Mouse (Mus musculus): ENCODE measurements around the gene Klhl21. TPM values are rescaled to one million over a fixed set of nuclear protein-coding genes. Genes with fewer than 3 reads are reported as not detected.

Gene Klhl21
- polyA plus RNA-seq, 2 experiments = 11.0 to 18.8 TPM

DNA sequence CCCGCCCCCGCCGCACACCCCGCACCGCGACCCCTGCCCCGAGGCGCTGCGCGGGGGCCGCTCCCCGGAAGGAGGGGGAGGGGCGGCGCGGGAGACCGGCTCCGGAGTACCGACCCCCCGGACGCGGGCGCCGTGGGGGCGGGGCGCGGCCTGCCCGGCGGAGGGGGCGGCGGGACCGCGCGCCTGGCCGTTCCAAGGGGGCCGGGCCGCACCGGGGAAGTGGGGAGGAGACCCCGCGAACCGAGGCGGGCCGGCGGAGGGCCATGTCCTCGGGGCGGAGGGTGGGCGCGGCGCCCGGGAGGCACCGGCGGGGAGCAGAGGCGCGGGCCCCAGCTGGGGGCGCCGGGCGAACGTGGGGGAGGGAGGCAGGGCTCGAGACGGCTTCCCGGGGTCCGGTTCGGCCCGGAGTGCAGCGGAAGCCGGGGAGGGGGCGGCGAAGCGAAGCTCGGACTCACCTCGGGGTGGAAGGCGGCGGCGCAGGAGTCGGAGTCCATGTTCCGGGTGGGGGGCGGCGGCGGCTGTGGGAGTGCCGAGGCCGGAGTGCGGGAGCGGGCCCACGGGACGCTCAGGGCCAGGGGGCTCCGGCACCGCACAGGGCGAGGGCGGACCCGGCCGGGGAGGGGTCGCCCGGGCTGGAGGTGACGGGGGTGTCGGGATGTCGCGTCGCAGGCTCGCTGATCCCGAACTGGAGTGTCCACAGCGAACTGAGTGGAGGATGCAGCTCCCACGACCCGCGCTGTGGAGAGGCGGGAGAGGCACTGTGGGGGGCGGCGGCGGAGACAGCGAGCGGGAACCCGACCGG, 13.0 kb upstream of the Klhl21 start:
- Histone ChIP-seq H3K4me2 (replicated peaks; ENCODE audit: low read depth, low read length, severe bottlenecking) (peak overlapping the region; percentile 71), H3K27me3 (ENCODE audit: control insufficient read depth, insufficient read depth, low read length) (no peaks in the 10 kb centered on the region), H3K4me3 (replicated peaks; ENCODE audit: low read length) (peak overlapping the region; percentile 99), H3K36me3 (ENCODE audit: control insufficient read depth, insufficient read depth, low read length) (peaks cover 33% of the 10 kb centered on the region), H3K4me1 (ENCODE audit: control insufficient read depth, insufficient read depth, low read length) (peaks cover 16% of the 10 kb centered on the region; the same call in 1 of the 2 replicates), H3K9me3 (ENCODE audit: control insufficient read depth, low read length) (no peaks in the 10 kb centered on the region), H3K9ac (ENCODE audit: low read depth, low read length, severe bottlenecking) (peak overlapping the region; percentile 92), H3K27ac (replicated peaks; ENCODE audit: low read depth, low read length) (peak overlapping the region; percentile 82)
- 0 out of 2 replicates have a peak, but pooled peaks have one; percentile 54 for TF ChIP-seq POLR2A (IDR thresholded peaks at IDR 0.05; ENCODE audit: borderline replicate concordance, extremely low read depth, insufficient read depth, insufficient read length)
- DNase-seq (ENCODE audit: low spot score) (no peak), ATAC-seq (ENCODE audit: low FRiP score, low read depth) (no peak)
- WGBS = 0% methylated on average over 29 of the region's 111 CpGs

DNA sequence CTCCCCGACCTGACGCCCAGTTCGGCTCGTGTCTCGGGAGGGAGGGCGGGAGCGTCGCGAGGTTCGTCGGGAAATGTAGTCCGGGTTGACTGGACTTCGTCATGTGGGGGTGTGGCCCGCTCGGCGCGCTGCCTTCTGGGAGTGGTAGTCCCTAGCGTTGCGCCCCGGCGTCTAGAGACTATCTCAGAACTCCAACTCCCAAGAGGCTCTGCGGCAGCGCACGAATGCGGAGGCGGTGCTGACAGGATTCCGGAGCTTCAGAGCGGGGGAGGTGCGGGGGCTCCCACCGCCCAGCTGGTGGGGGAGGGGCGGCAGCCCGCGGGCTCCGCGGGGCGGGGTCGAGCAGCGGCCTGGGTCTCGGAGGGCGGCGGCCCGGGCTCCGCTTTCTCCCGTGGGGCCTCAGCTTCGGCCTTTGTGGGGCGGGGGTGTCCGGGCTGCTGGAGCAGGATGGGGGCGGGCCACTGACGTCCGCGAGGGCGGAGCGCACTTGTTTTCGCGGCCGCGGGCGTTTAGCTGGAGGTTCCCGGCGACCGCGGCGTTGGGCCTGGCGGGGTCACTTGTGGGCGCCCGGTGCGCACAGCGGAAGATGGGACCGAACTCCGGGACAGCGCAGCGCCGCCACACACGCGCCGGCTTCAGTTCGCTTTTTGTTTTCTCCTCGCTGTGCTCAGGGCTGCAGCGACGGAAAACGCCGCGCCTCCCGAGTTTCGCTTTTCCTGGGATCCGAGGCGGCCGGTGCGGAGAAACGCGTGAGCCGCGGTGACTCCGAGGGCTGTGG, 12.2 kb upstream of the Klhl21 start, which contains the start of gene Phf13:
Phf13 (minus strand) TSS at position 86 of the 778 bp plus-strand sequence.
- Histone ChIP-seq H3K36me3 (ENCODE audit: control insufficient read depth, insufficient read depth, low read length) (peaks cover 25% of the 10 kb centered on the region), H3K27ac (replicated peaks; ENCODE audit: low read depth, low read length) (peak within 1 kb of the TSS; percentile 86), H3K27me3 (ENCODE audit: control insufficient read depth, insufficient read depth, low read length) (no peaks in the 10 kb centered on the region), H3K4me3 (replicated peaks; ENCODE audit: low read length) (peak within 1 kb of the TSS; percentile 99), H3K9me3 (ENCODE audit: control insufficient read depth, low read length) (no peaks in the 10 kb centered on the region), H3K4me1 (ENCODE audit: control insufficient read depth, insufficient read depth, low read length) (peaks cover 19% of the 10 kb centered on the region; the same call in 1 of the 2 replicates), H3K9ac (ENCODE audit: low read depth, low read length, severe bottlenecking) (peak within 1 kb of the TSS; percentile 92), H3K4me2 (replicated peaks; ENCODE audit: low read depth, low read length, severe bottlenecking) (peak within 1 kb of the TSS; percentile 71)
- DNase-seq (ENCODE audit: low spot score) (peak; percentile 100), ATAC-seq (ENCODE audit: low FRiP score, low read depth) (peak; percentile 96)
- TF ChIP-seq POLR2A (IDR thresholded peaks at IDR 0.05; ENCODE audit: borderline replicate concordance, extremely low read depth, insufficient read depth, insufficient read length) = 0 out of 2 replicates have a peak, but pooled peaks have one; percentile 0
- 4% methylated on average over 58 of the region's 94 CpGs for WGBS

DNA sequence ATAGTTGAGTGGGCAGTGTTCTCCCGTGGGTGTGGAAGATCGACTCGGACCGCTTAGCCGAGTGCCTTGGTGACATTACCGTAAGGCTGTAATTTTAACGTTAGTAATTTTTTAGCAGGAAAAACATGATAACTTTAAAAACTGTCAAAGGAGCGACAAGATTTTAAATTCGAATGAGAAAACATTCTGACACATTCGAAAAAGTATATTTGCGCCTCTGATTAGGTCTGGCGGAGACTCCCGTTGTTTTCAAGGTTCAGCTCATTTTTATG, 11.7 kb upstream of the Klhl21 start:
- Histone ChIP-seq H3K27ac (replicated peaks; ENCODE audit: low read depth, low read length) (peak overlapping the region; percentile 86), H3K4me3 (replicated peaks; ENCODE audit: low read length) (peak overlapping the region; percentile 99), H3K9ac (ENCODE audit: low read depth, low read length, severe bottlenecking) (peak overlapping the region; percentile 77), H3K9me3 (ENCODE audit: control insufficient read depth, low read length) (no peaks in the 10 kb centered on the region), H3K27me3 (ENCODE audit: control insufficient read depth, insufficient read depth, low read length) (no peaks in the 10 kb centered on the region), H3K36me3 (ENCODE audit: control insufficient read depth, insufficient read depth, low read length) (peaks cover 20% of the 10 kb centered on the region), H3K4me2 (replicated peaks; ENCODE audit: low read depth, low read length, severe bottlenecking) (peak overlapping the region; percentile 48), H3K4me1 (ENCODE audit: control insufficient read depth, insufficient read depth, low read length) (peaks cover 19% of the 10 kb centered on the region; the same call in 1 of the 2 replicates)
- 4% methylated on average over 13 of the region's 13 CpGs for WGBS
- DNase-seq (ENCODE audit: low spot score) (no peak), ATAC-seq (ENCODE audit: low FRiP score, low read depth) (no peak)
- TF ChIP-seq POLR2A (IDR thresholded peaks at IDR 0.05; ENCODE audit: borderline replicate concordance, extremely low read depth, insufficient read depth, insufficient read length) = no peak

DNA sequence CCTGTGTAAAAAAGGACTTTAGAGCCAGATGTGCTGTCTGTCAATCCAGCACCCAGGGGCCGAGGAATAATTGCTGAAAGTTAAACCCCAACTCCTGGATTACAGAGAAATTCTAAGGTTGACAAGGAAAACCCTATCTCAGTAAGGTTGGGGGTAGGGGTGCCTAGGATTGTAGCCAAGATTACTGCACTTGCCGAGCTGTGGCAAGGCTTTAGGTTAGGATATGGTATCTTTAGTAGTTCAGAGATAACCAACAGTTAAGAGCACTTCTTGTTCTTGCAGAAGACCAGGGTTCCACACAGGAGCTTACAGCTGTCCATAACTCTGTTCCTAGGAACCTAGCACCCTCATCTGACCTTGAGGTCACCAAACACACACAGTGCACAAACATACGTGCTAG, 10.9 kb upstream of the Klhl21 start:
- no peak for ATAC-seq (ENCODE audit: low FRiP score, low read depth)
- no peak for DNase-seq (ENCODE audit: low spot score)
- Histone ChIP-seq H3K27me3 (ENCODE audit: control insufficient read depth, insufficient read depth, low read length) (no peaks in the 10 kb centered on the region), H3K4me1 (ENCODE audit: control insufficient read depth, insufficient read depth, low read length) (peaks cover 19% of the 10 kb centered on the region; the same call in 1 of the 2 replicates), H3K36me3 (ENCODE audit: control insufficient read depth, insufficient read depth, low read length) (peaks cover 11% of the 10 kb centered on the region; the same call in 1 of the 2 replicates), H3K9me3 (ENCODE audit: control insufficient read depth, low read length) (no peaks in the 10 kb centered on the region), H3K27ac (replicated peaks; ENCODE audit: low read depth, low read length) (no peak overlapping the region), H3K4me3 (replicated peaks; ENCODE audit: low read length) (peak overlapping the region; percentile 99), H3K4me2 (replicated peaks; ENCODE audit: low read depth, low read length, severe bottlenecking) (peak overlapping the region; percentile 48), H3K9ac (ENCODE audit: low read depth, low read length, severe bottlenecking) (no peak overlapping the region)
- TF ChIP-seq POLR2A (IDR thresholded peaks at IDR 0.05; ENCODE audit: borderline replicate concordance, extremely low read depth, insufficient read depth, insufficient read length) = no peak
- 64% methylated on average over 3 of the region's 3 CpGs for WGBS

DNA sequence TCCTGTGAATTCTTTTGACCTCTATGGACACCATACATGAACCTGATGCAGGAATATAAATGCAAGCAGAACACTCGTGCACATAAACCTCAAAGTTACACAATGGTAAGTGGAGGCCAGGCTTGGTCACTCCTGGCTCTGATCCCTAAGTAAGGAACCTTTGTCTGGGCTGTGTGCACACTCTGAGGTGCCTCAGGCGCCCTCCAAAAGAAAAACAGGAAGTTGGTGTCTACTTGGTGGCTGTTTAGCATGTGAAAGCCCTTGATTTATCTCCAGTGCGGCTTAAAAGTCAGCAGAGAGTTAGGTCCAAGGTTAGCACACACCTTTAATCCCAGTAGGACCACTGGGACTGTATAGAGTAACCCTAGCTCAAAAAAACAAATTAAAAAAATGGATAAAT, 9.1 kb upstream of the Klhl21 start:
- Histone ChIP-seq H3K36me3 (ENCODE audit: control insufficient read depth, insufficient read depth, low read length) (no peaks in the 10 kb centered on the region), H3K27me3 (ENCODE audit: control insufficient read depth, insufficient read depth, low read length) (no peaks in the 10 kb centered on the region), H3K9ac (ENCODE audit: low read depth, low read length, severe bottlenecking) (no peak overlapping the region), H3K4me2 (replicated peaks; ENCODE audit: low read depth, low read length, severe bottlenecking) (no peak overlapping the region), H3K4me3 (replicated peaks; ENCODE audit: low read length) (no peak overlapping the region), H3K27ac (replicated peaks; ENCODE audit: low read depth, low read length) (no peak overlapping the region), H3K9me3 (ENCODE audit: control insufficient read depth, low read length) (no peaks in the 10 kb centered on the region), H3K4me1 (ENCODE audit: control insufficient read depth, insufficient read depth, low read length) (peaks cover 10% of the 10 kb centered on the region; the same call in 1 of the 2 replicates)
- 66% methylated on average over 3 of the region's 3 CpGs for WGBS
- TF ChIP-seq POLR2A (IDR thresholded peaks at IDR 0.05; ENCODE audit: borderline replicate concordance, extremely low read depth, insufficient read depth, insufficient read length) = no peak
- DNase-seq (ENCODE audit: low spot score) (no peak), ATAC-seq (ENCODE audit: low FRiP score, low read depth) (no peak)

All from limb, embryonic 14.5 days (tissue).